Mouse (Mus musculus): ENCODE data around the gene C1qtnf6.

DNA sequence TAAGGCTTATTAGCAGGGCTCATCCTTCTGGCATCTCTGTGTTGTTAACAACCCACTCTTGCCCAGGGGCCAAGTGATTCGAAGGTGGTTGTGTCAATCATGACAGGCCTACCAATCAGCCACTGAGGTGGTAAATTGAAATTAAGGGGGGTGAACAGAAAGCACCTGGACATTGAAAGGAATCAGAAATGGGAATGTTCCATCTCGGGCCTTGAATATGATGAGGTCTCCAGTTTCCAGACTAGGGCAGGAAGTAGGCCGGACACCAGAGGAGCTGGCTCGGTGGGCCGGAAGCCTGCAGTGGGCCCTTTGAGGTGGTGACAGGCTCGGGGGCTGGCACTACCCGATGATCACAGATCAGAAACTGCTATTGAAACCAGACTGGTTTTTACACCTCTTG, 3.2 kb downstream of the C1qtnf6 start:
- TF ChIP-seq EP300 (IDR thresholded peaks at IDR 0.05; ENCODE audit: low read depth in 1 of 2, low read length in 2 of 2) (no peak), POLR2A (IDR thresholded peaks at IDR 0.05; ENCODE audit: control insufficient read depth in 1 of 2, insufficient read depth in 1 of 2, low read depth in 1 of 2, low read length in 2 of 2, poor library complexity in 1 of 2) (no peak), CTCF (IDR thresholded peaks at IDR 0.05 in 2 of 3, conservative IDR thresholded peaks at IDR 0.05 in 1 of 3; ENCODE audit: control insufficient read depth in 1 of 3, insufficient read depth in 1 of 3, low read depth in 2 of 3, low read length in 3 of 3, poor library complexity in 1 of 3, severe bottlenecking in 1 of 3) (no peak), MAX (IDR thresholded peaks at IDR 0.05; ENCODE audit: low read length) (no peak), RCOR1 (IDR thresholded peaks at IDR 0.05; ENCODE audit: low read depth, low read length) (no peak), CHD2 (IDR thresholded peaks at IDR 0.05; ENCODE audit: low read length) (no peak), UBTF (IDR thresholded peaks at IDR 0.05; ENCODE audit: borderline replicate concordance, insufficient read depth, low read depth, low read length) (no peak), ETS1 (IDR thresholded peaks at IDR 0.05; ENCODE audit: low read depth, low read length) (no peak), ZMIZ1 (IDR thresholded peaks at IDR 0.05; ENCODE audit: low read depth, low read length) (no peak), USF1 (IDR thresholded peaks at IDR 0.05; ENCODE audit: low read depth, low read length) (no peak), RAD21 (IDR thresholded peaks at IDR 0.05; ENCODE audit: low read depth, low read length) (no peak), SIN3A (IDR thresholded peaks at IDR 0.05; ENCODE audit: low read length) (no peak), MEF2A (IDR thresholded peaks at IDR 0.05; ENCODE audit: extremely low read depth, insufficient replicate concordance, low read depth, low read length, poor library complexity, severe bottlenecking) (no peak)

Data from MEL (cell line).